Mouse (Mus musculus): ENCODE measurements around the gene Klf3.

- TF ChIP-seq CTCF (IDR thresholded peaks at IDR 0.05; ENCODE audit: low read depth, low read length) (no peak), TAL1 (conservative IDR thresholded peaks at IDR 0.05; ENCODE audit: low read depth, low read length) (no peak), GATA1 (IDR thresholded peaks at IDR 0.05; ENCODE audit: borderline replicate concordance, low read length) (no peak), GATA2 (IDR thresholded peaks at IDR 0.05; ENCODE audit: borderline replicate concordance, low read depth, low read length) (no peak), POLR2AphosphoS5 (IDR thresholded peaks at IDR 0.05; ENCODE audit: insufficient replicate concordance, low read depth, low read length) (no peak)
Observed at GRCm38 (mm10) chr5:64819390-64819789, 16.2 kb downstream of the Klf3 start.

Measured in G1E (cell line).